Mouse (Mus musculus) naive thymus-derived CD4-positive, alpha-beta T cell, adult 2 months (primary cell): ENCODE results near the gene Btbd9.

ENCODE experiments used
- DNase-seq: peaks from one replicate; pipeline ENCODE4 v3.0.0-alpha.2; 2011; ENCODE audit warnings: low read depth

Gene Btbd9

DNA sequence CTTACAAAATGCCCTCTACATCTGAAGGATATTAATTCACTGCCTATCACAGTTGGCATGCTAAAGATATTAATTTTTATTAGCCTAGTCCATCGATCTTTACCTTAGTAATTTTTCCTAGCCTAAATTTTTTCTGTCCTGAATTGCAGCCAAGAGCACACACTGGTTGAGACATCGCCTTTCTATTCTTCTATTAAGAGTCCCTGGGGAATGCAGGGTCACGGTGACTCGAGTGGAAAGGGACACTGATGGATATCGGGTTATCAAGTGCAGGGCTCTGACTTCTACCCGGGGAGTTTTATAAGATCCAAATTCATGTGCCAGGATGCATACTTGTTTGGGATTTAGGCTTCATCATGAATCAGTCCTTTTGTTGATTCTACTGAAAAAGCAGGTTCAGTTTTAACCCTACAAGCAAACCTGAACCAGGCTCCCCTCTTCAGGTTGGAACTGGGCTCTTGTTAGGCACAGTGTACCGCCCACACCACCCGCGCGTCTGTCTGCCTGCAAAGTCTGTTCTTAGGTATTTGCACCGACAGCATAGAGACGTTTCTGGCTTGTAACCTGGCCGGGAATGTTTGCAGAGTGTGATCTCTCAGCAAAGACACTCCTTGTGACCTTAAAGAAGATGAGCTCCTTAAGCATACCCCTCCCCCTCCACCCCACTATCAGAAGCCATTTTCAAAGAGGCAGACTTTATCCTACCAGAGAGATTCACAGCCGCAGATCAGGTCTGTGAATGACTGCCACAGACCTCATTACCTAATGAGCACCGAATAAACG, 297.5 kb downstream of the Btbd9 start:
- DNase-seq: no peak

DNA sequence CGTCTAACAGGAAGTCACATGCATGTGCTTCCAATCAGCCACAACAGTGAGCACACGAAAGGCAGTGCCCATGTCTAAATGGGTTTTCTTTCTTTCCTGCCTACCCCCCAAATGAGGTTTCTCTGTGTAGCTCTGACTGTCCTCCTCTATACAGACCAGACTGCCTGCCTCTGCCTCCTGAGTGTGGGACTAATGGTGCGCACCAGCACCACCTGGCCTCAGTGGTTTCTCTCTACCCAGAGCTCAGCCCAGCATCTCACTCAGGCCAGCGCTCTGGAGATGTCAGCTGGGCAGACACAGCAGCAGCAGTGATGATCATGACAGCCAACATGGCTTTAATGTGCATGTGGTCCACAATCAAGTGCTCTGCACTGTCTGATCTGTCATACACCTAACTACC, 299.8 kb downstream of the Btbd9 start:
- no peak for DNase-seq

- DNase-seq: no peak
These were observed 303.5 kb downstream of the Btbd9 start for GRCm38 (mm10) chr17:30272769-30273168.

DNA sequence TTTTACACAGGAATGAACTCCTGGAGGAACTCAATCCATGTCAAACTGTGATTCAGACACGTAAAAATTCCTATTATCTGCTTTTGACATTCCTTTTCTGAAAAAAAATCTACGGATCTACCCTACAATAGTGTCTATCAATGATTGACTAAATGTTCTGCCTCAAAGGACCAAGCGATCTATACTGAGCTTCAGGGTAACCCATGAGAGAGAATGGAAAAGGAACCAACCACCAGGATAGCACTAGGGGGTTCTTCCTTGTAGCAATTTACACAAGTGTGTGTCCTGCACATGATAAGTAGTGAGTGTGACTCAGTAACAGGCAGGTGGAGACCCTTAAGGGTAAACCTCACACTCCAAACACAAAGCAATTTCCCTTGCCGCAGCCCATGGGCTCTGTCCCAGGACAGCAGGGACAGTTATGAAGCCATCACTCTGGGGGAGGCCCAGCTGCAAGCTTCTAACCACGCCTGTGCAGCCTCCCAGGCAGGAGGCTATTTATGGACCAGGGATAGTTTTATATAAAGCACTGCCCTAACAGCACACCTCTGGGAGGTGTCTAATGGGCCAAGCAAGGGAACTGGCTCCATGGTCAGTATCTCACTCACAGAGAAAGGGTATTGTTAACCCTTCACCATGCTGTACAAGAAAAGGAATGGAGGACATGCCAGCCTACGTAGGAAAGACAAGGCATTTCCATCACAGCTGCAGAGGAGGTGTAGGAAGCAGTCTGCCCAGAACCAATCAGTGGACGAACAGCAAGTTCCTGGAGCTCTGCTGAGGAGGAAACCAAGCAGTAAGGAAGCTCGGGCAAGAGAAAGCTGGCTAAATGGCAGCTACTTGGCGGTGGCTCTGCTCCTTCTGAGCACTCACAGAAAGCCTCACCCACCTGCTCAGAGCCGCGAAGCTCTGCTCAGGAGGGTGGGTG, 306.9 kb downstream of the Btbd9 start:
- DNase-seq: no peak

GRCm38 (mm10) chr17:30268456-30268855, 307.8 kb downstream of the Btbd9 start:
- no peak for DNase-seq

- no peak for DNase-seq
These were observed 308.8 kb downstream of the Btbd9 start for GRCm38 (mm10) chr17:30267432-30267973.

- no peak for DNase-seq
These were observed 312.8 kb downstream of the Btbd9 start for GRCm38 (mm10) chr17:30263535-30263934.

- no peak for DNase-seq
These were observed 313.3 kb downstream of the Btbd9 start for GRCm38 (mm10) chr17:30262943-30263342.

DNA sequence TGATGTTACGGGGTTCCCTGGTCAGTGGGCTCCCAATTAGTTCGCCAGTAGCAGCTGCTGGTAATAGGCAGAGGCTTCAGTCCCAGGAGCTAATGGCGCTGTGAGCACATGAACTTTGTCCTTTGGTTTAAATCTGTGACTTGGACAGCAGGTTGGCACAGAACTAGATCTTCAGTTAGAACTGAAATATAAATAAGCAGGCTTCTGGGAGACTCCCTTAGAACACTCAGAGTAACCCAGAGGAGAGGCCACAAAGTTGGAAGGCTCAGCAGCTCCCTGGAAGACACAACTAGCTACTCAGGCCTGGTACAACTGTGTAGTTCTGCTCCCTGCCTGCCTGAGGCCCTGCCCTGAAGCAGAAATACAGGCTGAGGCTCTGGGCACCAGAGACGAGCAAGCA, 313.8 kb downstream of the Btbd9 start:
- DNase-seq: no peak

DNA sequence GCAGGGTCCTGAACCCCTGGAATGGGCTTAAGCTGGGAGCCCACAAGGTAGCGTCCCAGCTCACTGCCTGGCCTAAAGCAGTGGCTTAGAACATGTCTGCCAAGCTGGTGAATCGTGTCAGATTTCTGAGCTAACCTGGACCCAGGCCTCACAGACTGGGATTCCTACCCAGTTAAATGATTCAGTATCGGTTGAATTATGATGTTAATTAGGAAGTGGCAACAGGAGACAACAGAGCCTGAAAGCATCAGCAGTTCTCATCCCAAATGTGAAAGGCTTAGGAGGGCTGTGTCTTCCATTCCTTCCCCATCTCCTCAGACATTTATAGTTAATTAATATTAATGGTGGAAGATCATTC, 314.3 kb downstream of the Btbd9 start:
- no peak for DNase-seq

DNA sequence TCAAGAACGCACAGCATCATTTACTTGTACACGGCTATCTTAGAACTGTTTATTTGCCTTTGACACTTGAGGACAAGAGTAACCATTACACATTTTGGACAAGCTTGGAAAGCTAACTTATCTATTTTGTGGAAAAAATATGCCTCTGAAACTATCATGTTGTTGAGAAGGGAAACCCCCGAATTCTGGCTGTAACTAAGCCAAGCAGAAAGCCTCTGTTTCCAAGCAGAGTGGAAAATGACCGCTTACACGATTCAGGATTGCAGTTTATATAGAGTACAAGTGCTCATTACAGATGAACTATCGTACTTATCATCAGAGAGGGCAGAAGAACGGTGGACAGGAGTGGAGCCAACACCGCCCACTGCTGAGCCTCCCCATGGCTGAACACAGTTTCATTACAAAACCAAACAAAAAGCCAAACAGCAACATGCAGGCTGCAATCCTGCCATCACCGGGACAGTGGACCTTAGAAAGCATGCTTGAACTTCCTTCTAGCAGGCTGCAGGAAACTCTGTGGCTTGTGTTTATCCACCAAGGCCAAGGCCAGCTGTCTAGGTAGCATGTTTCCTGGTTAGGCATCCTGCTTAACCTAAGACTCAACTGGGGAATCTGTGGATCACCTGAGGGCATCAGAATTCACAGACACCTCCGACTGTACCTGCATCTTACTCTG, 314.8 kb downstream of the Btbd9 start:
- DNase-seq: no peak

GRCm38 (mm10) chr17:30260641-30261306, 315.5 kb downstream of the Btbd9 start:
- DNase-seq: no peak

GRCm38 (mm10) chr17:30259938-30260337, 316.4 kb downstream of the Btbd9 start:
- no peak for DNase-seq

- no peak for DNase-seq
These were observed 317.8 kb downstream of the Btbd9 start for GRCm38 (mm10) chr17:30258480-30258879.

- DNase-seq: no peak
These were observed 320.2 kb downstream of the Btbd9 start for GRCm38 (mm10) chr17:30255928-30256560.

DNA sequence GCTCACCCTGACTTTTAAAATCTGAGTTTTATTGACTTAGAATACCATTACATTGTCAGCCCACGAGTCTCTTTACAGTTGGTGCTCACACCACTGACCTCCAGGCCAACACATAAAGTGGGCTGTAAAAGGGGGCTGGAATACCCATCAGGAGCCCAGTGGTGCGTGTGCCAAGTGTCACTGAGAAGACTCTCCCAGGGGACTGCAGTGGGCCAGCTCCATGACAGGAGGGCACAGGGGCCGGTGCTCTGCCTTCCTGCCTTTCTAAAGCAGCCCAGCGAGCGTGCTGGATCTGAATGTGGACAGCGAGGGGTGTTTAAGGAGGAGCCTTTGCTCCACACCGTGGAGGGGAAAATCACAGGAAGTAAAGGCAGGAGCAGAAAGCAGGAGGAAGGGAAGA, 322.4 kb downstream of the Btbd9 start:
- DNase-seq: no peak

- no peak for DNase-seq
These were observed 323.3 kb downstream of the Btbd9 start for GRCm38 (mm10) chr17:30253028-30253427.

GRCm38 (mm10) chr17:30245308-30245706, 331.0 kb downstream of the Btbd9 start:
- DNase-seq: no peak

GRCm38 (mm10) chr17:30244651-30245307, 331.5 kb downstream of the Btbd9 start:
- DNase-seq: no peak

GRCm38 (mm10) chr17:30243540-30243939, 332.7 kb downstream of the Btbd9 start:
- no peak for DNase-seq

GRCm38 (mm10) chr17:30242647-30243046, 333.6 kb downstream of the Btbd9 start:
- no peak for DNase-seq
